Comparison of ENCODE assay signal across 10 mouse cellular contexts in the genomic region with DNA sequence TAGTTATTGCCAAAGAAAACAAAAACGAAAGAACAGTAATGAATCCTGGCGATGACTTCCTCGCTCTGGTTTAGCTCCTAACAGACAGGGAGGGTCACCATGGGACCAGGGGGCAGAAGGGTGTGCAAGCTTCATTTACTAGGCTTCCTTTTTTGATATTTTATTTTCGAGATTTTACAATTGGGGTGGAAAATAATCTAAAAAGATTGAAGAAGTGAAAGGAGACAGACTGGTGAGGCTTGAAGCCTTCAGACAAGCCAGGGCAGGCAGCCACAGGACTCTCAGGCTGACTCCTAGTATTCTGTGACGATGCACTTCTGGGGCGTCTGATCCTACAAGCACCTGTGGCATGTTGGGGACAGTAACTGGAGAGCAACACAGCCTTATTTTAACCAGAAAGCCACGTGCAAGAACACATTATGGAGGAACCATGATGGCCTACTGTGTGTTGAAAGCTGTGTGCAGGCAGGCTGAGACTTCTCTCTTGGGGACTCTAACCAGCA.
A peak's percentile ranks its signal among the peaks of the same experiment; 100 is the strongest.
DNase-seq lines count a peak whose midpoint lies in the region; ATAC-seq and TF ChIP-seq lines count a peak whose summit lies in the region.
"Had no signal": no experiment of that assay in that cellular context is flagged by ENCODE, and none has a peak within 500 bp of the region (broad histone marks: within the 10 kb centered on the region; RNA-seq: fewer than 3 reads in every experiment).

No protein-coding gene starts in this region.

- TF ChIP-seq POLR2A in kidney, adult 2 months (IDR thresholded peaks at IDR 0.05; ENCODE audit: low read depth, low read length), result no peak

- no peaks in the 10 kb centered on the region for H3K4me1 ChIP-seq in kidney, adult 2 months (ENCODE audit: control insufficient read depth, insufficient read depth, low read length)
- H3K4me1 ChIP-seq in heart, postnatal 0 days (ENCODE audit: control insufficient read depth, insufficient read depth), result peaks cover 7% of the 10 kb centered on the region
- H3K4me1 ChIP-seq: megakaryocyte, embryonic 14.5 days had no signal

- no peak overlapping the region for H3K27ac ChIP-seq in kidney, adult 2 months (ENCODE audit: insufficient read depth, low read depth, low read length)
- H3K27ac ChIP-seq in heart, postnatal 0 days (ENCODE audit: low read depth), result peak overlapping the region; percentile 30; the same call in 1 of the 2 replicates

- no peaks in the 10 kb centered on the region for H3K9me3 ChIP-seq in heart, postnatal 0 days (replicated peaks; ENCODE audit: control insufficient read depth, low read length)
- H3K9me3 ChIP-seq: megakaryocyte, embryonic 14.5 days had no signal

- peaks cover 6% of the 10 kb centered on the region for H3K36me3 ChIP-seq in kidney, adult 2 months (ENCODE audit: control insufficient read depth, insufficient read depth, low read length)
- peaks cover 65% of the 10 kb centered on the region for H3K36me3 ChIP-seq in heart, postnatal 0 days (replicated peaks; ENCODE audit: control insufficient read depth, insufficient read depth, low read length)

- TF ChIP-seq EP300 in heart, postnatal 0 days (IDR thresholded peaks at IDR 0.05; ENCODE audit: low read depth), result no peak

- 59% methylated on average over 7 of the region's 7 CpGs for whole genome bisulfite sequencing in kidney, adult 2 months
- 59% methylated on average over 7 of the region's 7 CpGs for WGBS in heart, postnatal 0 days

- H3K4me3 ChIP-seq in kidney, adult 2 months (ENCODE audit: insufficient read depth, low read depth, low read length), result no peak overlapping the region
- H3K4me3 ChIP-seq in heart, postnatal 0 days (ENCODE audit: low read depth, low read length), result no peak overlapping the region
- H3K4me3 ChIP-seq: megakaryocyte, embryonic 14.5 days had no signal

- H3K27me3 ChIP-seq in kidney, adult 2 months (replicated peaks; ENCODE audit: control insufficient read depth, insufficient read depth, low read length), result no peaks in the 10 kb centered on the region
- no peaks in the 10 kb centered on the region for H3K27me3 ChIP-seq in heart, postnatal 0 days (ENCODE audit: control insufficient read depth, insufficient read depth, low read length)

- H3K4me2 ChIP-seq in heart, postnatal 0 days (ENCODE audit: low read depth, low read length), result no peak overlapping the region

- TF ChIP-seq CTCF in kidney, adult 2 months (conservative IDR thresholded peaks at IDR 0.05; ENCODE audit: insufficient read depth, insufficient read length, low read depth, low read length), result no peak
- TF ChIP-seq CTCF in heart, postnatal 0 days (IDR thresholded peaks at IDR 0.05; ENCODE audit: low read depth), result no peak

- ATAC-seq in heart, postnatal 0 days (ENCODE audit: insufficient read depth, low read depth), result no peak

- peak; percentile 91 for DNase-seq in heart, adult 11 months
- no peak for DNase-seq in heart, postnatal 25 days (ENCODE audit: low spot score)
- peak; percentile 43 for DNase-seq in kidney, adult 2 months
- no peak for DNase-seq in kidney, postnatal 10 days
- peak; percentile 81 for DNase-seq in A20 (ENCODE audit: low read depth, low spot score)
- no peak for DNase-seq in heart, postnatal 0 days (ENCODE audit: low spot score)
- DNase-seq in right cerebral cortex, adult 18-20 months, result no peak
- DNase-seq in right cerebral cortex, postnatal 14 days, result no peak
- DNase-seq: kidney, adult 11 months had no signal

- H3K9ac ChIP-seq in heart, postnatal 0 days (replicated peaks; ENCODE audit: low read depth, low read length), result no peak overlapping the region

- intact Hi-C loops in heart, postnatal 25 days (cut with DNase I), result loop anchor here (5.0 kb wide), 1 partner anchor 35 kb away; no protein-coding TSS in a partner anchor

Comparison
In these comparisons a context has a peak if more than half of its experiments do, and no peak if none do; other contexts are left out.
1. DNase-seq: peak in heart, adult 11 months (single experiment), kidney, adult 2 months (single experiment) and A20 (single experiment); none in heart, postnatal 25 days (single experiment), kidney, postnatal 10 days (single experiment), heart, postnatal 0 days (single experiment), right cerebral cortex, adult 18-20 months (single experiment) and right cerebral cortex, postnatal 14 days (single experiment).